Mouse (Mus musculus) lung, postnatal 4 days (tissue): ENCODE results near the gene Fyb2.

Experiments
- DNase-seq, 2 experiments: peaks; one replicate each; pipeline ENCODE4 v3.0.0; 2021

The Fyb2 gene

GRCm38 (mm10) chr4:105015496-105015895 lies 102.2 kb downstream of the Fyb2 start:
- DNase-seq = no peak

GRCm38 (mm10) chr4:105016006-105016613 lies 102.9 kb downstream of the Fyb2 start:
- no peak for DNase-seq

DNA sequence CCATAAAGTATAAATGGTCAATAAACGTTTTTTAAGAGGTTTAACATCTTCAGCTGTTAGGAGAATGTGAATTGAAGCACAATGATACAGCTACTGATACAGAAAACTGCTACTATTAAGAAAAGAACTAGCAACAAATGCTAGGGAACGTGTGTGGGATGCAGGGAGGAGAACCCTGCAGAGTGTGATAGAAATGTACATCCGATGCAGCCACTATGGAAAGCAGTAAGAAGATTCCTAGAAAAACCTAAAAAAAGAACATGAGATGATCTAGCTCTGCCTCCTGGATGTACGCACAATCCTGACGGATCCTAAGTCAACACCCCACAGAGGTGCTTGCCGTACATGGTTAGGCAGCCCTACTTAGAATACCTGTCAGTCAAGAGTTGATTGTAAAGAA lies 114.0 kb downstream of the Fyb2 start:
- no peak for DNase-seq

DNA sequence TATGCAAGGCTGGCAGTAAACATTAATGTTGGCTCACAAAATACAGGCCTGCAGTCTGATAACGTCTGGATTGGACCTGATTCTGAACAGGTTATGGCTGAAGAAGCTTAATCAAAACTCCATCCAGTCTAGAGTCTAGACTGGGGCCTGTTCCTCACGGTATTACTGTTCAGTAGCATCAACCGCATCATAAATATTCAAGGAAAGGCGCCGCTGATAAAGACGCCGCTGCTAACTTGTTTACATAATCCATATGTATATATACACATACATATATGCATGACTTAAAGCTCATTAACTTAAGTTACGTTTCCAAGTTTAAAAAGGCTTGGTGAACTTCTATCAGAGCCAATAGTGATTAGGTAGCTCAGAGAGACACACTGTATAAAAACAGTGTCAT lies 117.8 kb downstream of the Fyb2 start:
- DNase-seq = no peak

DNA sequence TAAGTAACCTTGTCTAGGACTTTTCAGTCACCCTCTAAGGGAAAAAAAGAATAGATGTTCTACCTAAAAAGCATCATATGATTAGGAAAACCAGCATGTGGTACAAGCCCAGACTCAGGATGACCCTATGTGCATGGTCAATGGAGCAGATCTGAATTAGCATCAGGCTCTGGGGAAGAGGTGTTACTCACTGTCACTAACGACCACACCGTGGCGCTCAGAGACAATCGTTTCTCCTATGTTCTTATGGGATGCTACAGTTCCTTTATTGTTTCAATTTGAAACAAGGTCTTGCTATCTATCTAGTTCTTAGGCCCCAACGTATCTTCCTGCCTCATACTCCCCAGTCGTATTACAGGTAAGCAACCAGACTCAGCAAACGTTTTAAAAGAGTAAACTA lies 119.9 kb downstream of the Fyb2 start:
- no peak for DNase-seq

DNA sequence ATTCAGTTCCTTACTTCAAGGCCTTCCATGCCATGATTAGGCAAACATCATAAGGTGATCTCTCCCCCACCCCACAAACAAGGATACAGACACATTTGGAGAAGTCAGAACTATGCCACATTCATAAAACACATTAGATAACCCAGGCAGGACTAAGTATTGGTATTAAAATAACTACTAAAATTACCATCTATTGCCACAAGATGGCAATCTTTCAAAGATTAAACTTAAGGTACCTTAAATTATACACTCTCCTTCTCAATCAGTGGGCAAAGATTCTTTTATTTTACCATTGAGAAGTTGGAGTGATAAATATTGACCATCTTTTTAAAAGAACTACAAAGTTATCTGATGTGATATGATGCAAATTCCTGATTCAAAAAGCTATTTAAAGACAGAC lies 121.0 kb downstream of the Fyb2 start:
- DNase-seq = no peak

DNA sequence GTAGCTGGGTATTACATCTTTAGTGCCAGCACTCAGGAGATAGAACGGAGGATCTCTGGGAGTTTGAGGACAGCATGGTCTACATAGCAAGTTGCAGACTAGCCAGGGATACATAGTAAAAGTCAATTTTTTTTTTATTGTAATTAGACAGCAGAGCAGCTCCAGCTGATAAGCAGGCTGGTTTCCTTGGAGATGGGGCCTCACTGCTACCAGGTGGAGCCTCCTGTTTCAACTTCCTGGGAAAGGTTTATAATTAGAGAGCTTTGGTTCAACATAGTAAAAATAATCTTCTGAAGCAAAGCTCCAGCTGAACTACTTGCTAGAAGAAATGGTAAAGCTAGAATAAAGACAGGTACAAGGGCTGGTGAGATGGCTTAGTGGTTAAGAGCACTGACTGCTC lies 136.8 kb downstream of the Fyb2 start:
- no peak for DNase-seq

GRCm38 (mm10) chr4:105051291-105051690 lies 138.0 kb downstream of the Fyb2 start:
- DNase-seq = no peak
